Mouse (Mus musculus) heart, adult 2 months (tissue): Measurements from ENCODE around the gene Ntmt1. TPM values are rescaled to one million over a fixed set of nuclear protein-coding genes. Genes with fewer than 3 reads are reported as not detected.

Experiments
- DNase-seq, 2 experiments: peaks; one replicate each; pipeline ENCODE4 v3.0.0; 2021
- H3K27ac ChIP-seq: fragments of 200-600 bp; 2 replicates; pipeline ENCODE4 v1.8.1; 2022
- H3K27me3 ChIP-seq: fragments of 200-500 bp; 2 replicates; pipeline ENCODE4 v1.6.1; 2012; ENCODE audit warnings: mild to moderate bottlenecking, low read length, inconsistent platforms, mixed read lengths; ENCODE audit not compliant: control insufficient read depth, insufficient read depth
- H3K36me3 ChIP-seq: fragments of 200-500 bp; 2 replicates; pipeline ENCODE4 v1.6.1; 2012; ENCODE audit warnings: low read length, inconsistent platforms; ENCODE audit not compliant: control insufficient read depth, insufficient read depth
- H3K4me1 ChIP-seq: fragments of 200-500 bp; 2 replicates; pipeline ENCODE4 v1.6.1; 2011; ENCODE audit warnings: low read length; ENCODE audit not compliant: control insufficient read depth, insufficient read depth
- H3K4me3 ChIP-seq: fragments of 200-600 bp; 2 replicates; pipeline ENCODE4 v1.8.1; 2022
- H3K79me2 ChIP-seq: fragments of 200-500 bp; replicated peaks from 2 replicates; pipeline ENCODE4 v1.6.1; 2012; ENCODE audit warnings: mild to moderate bottlenecking, inconsistent platforms, low read length, moderate library complexity, mixed read lengths; ENCODE audit not compliant: control insufficient read depth, insufficient read depth
- H3K9ac ChIP-seq: fragments of 200-500 bp; 2 replicates; pipeline ENCODE4 v1.6.1; 2012; ENCODE audit warnings: low read depth, mild to moderate bottlenecking, control low read depth, inconsistent platforms, low read length, mixed read lengths
- CTCF ChIP-seq: fragments of 200-600 bp; IDR thresholded peaks from 2 replicates; pipeline ENCODE4 v1.8.1; 2022; ENCODE audit warnings: antibody characterized with exemption, mild to moderate bottlenecking, moderate library complexity
- EP300 ChIP-seq: fragments of 200-500 bp; IDR thresholded peaks from 2 replicates; pipeline ENCODE4 v1.6.1; 2011; ENCODE audit warnings: low read depth, low read length, control low read depth; ENCODE audit not compliant: insufficient read depth
- POLR2A ChIP-seq: fragments of 200-500 bp; IDR thresholded peaks from 2 replicates; pipeline ENCODE4 v1.6.1; 2011; ENCODE audit warnings: mild to moderate bottlenecking, low read depth, low read length, control low read depth; ENCODE audit not compliant: insufficient read depth
- WGBS: fragments of 180-500 bp; shearing (Covaris S2); methylation state at CpG from one replicate; pipeline ENCODE4 v1.1.7; 2018; 5-methylcytosine and 5-hydroxymethylcytosine counted together
- intact Hi-C: fragments of 180-260 bp; cut with DNase I; formaldehyde crosslinking; loops from one replicate; pipeline ENCODE4 v1.15.1; 2025
- polyA plus RNA-seq: library from polyadenylated mRNA; depleted of rRNA; stranded (reverse); fragments of >200 nt; gene quantifications from 2 replicates; pipeline ENCODE4 v1.2.3, GENCODE M21; 2012; rRNA removed
- total RNA-seq, 2 experiments: library from RNA; stranded (reverse); gene quantifications; 2 replicates each; pipeline ENCODE4 v1.2.3; 2021

Gene Ntmt1
- total and polyA plus RNA-seq, 3 experiments, result 22.0 to 30.2 (median 27.3) TPM

DNA sequence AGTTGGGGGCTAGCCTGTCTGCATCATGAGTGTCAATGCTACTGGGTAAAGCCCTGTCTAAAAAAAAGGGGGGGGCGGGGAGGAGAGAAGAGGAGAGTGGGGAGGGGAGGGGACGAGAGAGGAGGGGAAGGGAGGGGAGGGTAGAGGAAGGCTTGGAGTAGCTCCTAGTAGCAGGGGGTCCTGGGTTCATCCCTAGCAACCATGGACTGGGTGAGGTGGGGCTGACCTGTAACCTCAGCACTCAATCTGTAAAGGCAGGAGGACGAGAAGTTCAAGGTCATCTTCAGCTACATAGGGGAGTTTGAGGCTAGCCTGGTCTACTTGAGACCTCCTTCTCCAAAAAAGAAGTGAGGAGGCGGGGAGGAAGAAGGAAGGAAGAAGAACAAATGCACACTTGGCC, 54.5 kb downstream of the Ntmt1 start:
- Histone ChIP-seq H3K9ac (no peak overlapping the region), H3K27me3 (no peaks in the 10 kb centered on the region), H3K27ac (no peak overlapping the region), H3K36me3 (no peaks in the 10 kb centered on the region), H3K4me3 (no peak overlapping the region), H3K4me1 (peaks cover 2% of the 10 kb centered on the region; the same call in 1 of the 2 replicates), H3K79me2 (no peaks in the 10 kb centered on the region)
- no peak for DNase-seq
- 72% methylated on average over 4 of the region's 4 CpGs for WGBS
- TF ChIP-seq POLR2A, result no peak
- intact Hi-C loops, result no loop called here

DNA sequence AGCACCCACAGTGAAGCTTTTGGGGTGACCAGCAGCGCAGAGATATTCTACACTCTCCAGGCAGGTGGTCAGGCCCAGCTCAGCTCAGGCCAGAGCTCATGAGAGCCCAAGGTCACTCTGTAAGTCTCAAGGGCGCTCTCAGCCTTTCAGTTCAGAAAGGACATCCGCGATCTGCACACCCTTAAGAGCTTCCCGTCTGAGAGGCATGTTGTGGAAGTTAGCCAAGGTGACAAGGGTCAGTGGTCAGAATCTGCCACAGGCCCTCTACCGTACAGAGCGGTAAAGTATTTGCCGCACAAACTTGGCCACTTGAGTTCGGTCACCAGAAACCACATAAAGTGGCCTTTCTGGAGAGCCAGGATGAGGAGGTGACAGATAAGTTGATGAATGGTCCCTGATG, 55.9 kb downstream of the Ntmt1 start:
- WGBS, result 39% methylated on average over 9 of the region's 9 CpGs
- TF ChIP-seq POLR2A (no peak), CTCF (no peak), EP300 (no peak)
- H3K4me1 ChIP-seq, result peaks cover 2% of the 10 kb centered on the region; the same call in 1 of the 2 replicates
- no peaks in the 10 kb centered on the region for H3K27me3 ChIP-seq
- H3K36me3 ChIP-seq, result no peaks in the 10 kb centered on the region
- H3K4me3 ChIP-seq, result no peak overlapping the region
- no peak overlapping the region for H3K27ac ChIP-seq
- H3K79me2 ChIP-seq, result no peaks in the 10 kb centered on the region
- DNase-seq, result no peak
- no peak overlapping the region for H3K9ac ChIP-seq
- intact Hi-C loops, result no loop called here

DNA sequence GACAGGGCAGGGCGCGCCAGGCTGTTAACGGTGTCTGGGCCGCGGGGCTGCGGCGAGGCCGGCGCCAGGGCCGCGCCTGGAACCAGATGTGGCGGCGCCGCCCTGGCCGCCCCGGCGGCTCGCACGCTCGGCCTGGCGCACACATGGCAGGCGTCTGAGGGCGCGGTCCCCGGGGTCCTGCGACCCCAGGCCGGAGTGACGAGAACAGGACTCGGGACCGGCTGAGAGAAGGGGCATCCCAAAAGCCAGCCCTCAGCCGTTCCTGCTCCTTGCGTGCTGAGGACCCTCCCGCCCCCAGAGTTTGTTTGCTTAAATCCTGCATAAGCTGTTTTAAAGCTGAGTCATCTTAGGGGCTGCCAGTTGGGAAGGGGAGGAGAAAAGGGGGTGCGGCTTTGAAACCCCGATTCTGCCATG, 57.3 kb downstream of the Ntmt1 start:
- Histone ChIP-seq H3K4me3 (no peak overlapping the region), H3K79me2 (no peaks in the 10 kb centered on the region), H3K9ac (peak overlapping the region; percentile 40), H3K27me3 (no peaks in the 10 kb centered on the region), H3K4me1 (peaks cover 2% of the 10 kb centered on the region; the same call in 1 of the 2 replicates), H3K27ac (no peak overlapping the region; the same call in 1 of the 2 replicates), H3K36me3 (no peaks in the 10 kb centered on the region)
- intact Hi-C loops, result no loop called here
- DNase-seq, result peak; percentile 51 to 60
- TF ChIP-seq POLR2A (no peak), CTCF (no peak), EP300 (no peak)
- WGBS, result 25% methylated on average over 35 of the region's 35 CpGs

DNA sequence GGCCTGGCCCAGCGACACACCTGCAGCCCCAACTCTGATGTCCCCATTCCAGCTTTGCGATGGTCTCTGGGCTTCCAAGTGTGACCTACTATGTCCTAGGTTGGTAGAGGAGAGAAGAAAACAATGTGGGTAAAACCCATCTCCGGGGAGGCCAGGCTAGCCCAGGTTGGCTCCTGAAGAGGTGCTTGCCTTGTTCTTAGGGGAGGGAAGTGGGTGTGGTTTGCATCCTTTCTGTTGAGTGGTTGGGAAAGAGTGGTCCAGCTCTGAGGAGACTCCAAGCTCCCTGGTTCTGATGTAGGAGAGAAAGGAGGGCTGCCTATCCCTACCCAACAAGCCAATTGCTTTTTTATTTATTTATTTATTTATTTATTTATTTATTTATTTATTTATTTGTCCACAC, 57.8 kb downstream of the Ntmt1 start:
- no peaks in the 10 kb centered on the region for H3K27me3 ChIP-seq
- no peak overlapping the region for H3K4me3 ChIP-seq
- H3K9ac ChIP-seq, result no peak overlapping the region
- no peak overlapping the region for H3K27ac ChIP-seq
- intact Hi-C loops, result no loop called here
- H3K36me3 ChIP-seq, result no peaks in the 10 kb centered on the region
- peaks cover 2% of the 10 kb centered on the region; the same call in 1 of the 2 replicates for H3K4me1 ChIP-seq
- TF ChIP-seq POLR2A (no peak), EP300 (no peak), CTCF (no peak)
- 76% methylated on average over 3 of the region's 3 CpGs for WGBS
- DNase-seq, result no peak
- H3K79me2 ChIP-seq, result no peaks in the 10 kb centered on the region

DNA sequence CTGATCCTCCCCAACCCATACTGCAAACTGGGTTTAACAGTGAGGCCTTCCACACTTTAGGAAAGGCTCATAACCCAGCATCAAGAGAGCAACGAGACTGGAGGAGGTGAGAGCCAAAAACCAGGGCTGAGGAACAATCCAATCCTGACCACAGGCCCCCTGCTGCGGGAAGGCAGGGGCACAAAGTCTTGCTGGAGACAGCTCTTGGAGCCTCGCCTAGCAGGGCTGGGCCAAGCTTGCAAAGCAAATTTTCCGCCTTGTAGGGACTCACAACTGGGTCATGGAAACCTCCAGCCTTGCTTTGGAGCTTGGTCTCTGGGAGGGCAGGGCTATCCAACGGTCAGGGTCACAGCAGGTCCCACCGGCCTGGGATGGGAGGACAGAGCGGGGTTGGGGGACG, 63.2 kb downstream of the Ntmt1 start:
- no peak for TF ChIP-seq CTCF
- TF ChIP-seq EP300, result no peak
- no peak for TF ChIP-seq POLR2A
- no peaks in the 10 kb centered on the region for H3K4me1 ChIP-seq
- no peaks in the 10 kb centered on the region for H3K27me3 ChIP-seq
- H3K36me3 ChIP-seq, result no peaks in the 10 kb centered on the region
- no peak overlapping the region for H3K27ac ChIP-seq
- H3K79me2 ChIP-seq, result no peaks in the 10 kb centered on the region
- H3K9ac ChIP-seq, result no peak overlapping the region
- H3K4me3 ChIP-seq, result no peak overlapping the region
- 66% methylated on average over 8 of the region's 8 CpGs for WGBS
- DNase-seq, result no peak
- intact Hi-C loops, result no loop called here

Other genes starting within 250 kb of the Ntmt1 start
- gene Cstad, start 212.8 kb upstream of the Ntmt1 start, total RNA-seq, result 1 to 10 TPM in 1 of 2 experiments, under 1 TPM in 1; 0.73 to 1.0 TPM
- 0.32 and 0.76 TPM in 2 replicates for gene Cstad, start 212.8 kb upstream of the Ntmt1 start, polyA plus RNA-seq
- 1 to 10 TPM in 1 of 2 experiments, under 1 TPM in 1; 0.52 to 1.3 TPM for gene 1700001O22Rik, start 4.2 kb upstream of the Ntmt1 start, total RNA-seq
- gene 1700001O22Rik, start 4.2 kb upstream of the Ntmt1 start, polyA plus RNA-seq, result 0.73 and 1.1 TPM in 2 replicates
- 1 to 10 TPM; 7.8 to 8.1 TPM for gene Asb6, start 22.5 kb downstream of the Ntmt1 start, total RNA-seq
- gene Asb6, start 22.5 kb downstream of the Ntmt1 start, polyA plus RNA-seq, result 12.8 and 13.6 TPM in 2 replicates
- gene Prrx2, start 27.1 kb downstream of the Ntmt1 start, total RNA-seq, result under 1 TPM; 0.75 to 0.84 TPM
- gene Prrx2, start 27.1 kb downstream of the Ntmt1 start, polyA plus RNA-seq, result 1.6 and 2.4 TPM in 2 replicates
- gene Ptges, start 122.0 kb downstream of the Ntmt1 start, total RNA-seq, result 1 to 10 TPM; 2.5 to 2.8 TPM
- gene Ptges, start 122.0 kb downstream of the Ntmt1 start, polyA plus RNA-seq, result 4.8 and 6.6 TPM in 2 replicates
- gene Tor1b, start 145.1 kb downstream of the Ntmt1 start, total RNA-seq, result 10 to 100 TPM; 23.9 to 26.4 TPM
- gene Tor1b, start 145.1 kb downstream of the Ntmt1 start, polyA plus RNA-seq, result 17.1 and 28.6 TPM in 2 replicates
- 10 to 100 TPM in 1 of 2 experiments, 1 to 10 TPM in 1; 9.6 to 10.4 TPM for gene Tor1a, start 160.1 kb downstream of the Ntmt1 start, total RNA-seq
- gene Tor1a, start 160.1 kb downstream of the Ntmt1 start, polyA plus RNA-seq, result 11.3 and 14.3 TPM in 2 replicates
- 10 to 100 TPM; 20.6 to 21.7 TPM for gene BC005624, start 174.4 kb downstream of the Ntmt1 start, total RNA-seq
- gene BC005624, start 174.4 kb downstream of the Ntmt1 start, polyA plus RNA-seq, result 14.7 and 25.0 TPM in 2 replicates
- 10 to 100 TPM; 50.8 to 55.0 TPM for gene Usp20, start 174.5 kb downstream of the Ntmt1 start, total RNA-seq
- 43.9 and 51.7 TPM in 2 replicates for gene Usp20, start 174.5 kb downstream of the Ntmt1 start, polyA plus RNA-seq